Mouse (Mus musculus) ES-Bruce4 (cell line): ENCODE data around the gene Sntb2.

Experiments used
- CTCF ChIP-seq: IDR thresholded peaks from one replicate; pipeline ENCODE4 v1.8.1; 2011; ENCODE audit warnings: low read depth, low read length
- EP300 ChIP-seq: IDR thresholded peaks from 2 replicates; pipeline ENCODE4 v1.6.1; 2011; ENCODE audit warnings: low read depth, low read length; ENCODE audit not compliant: insufficient read depth
- POLR2A ChIP-seq: IDR thresholded peaks from one replicate; pipeline ENCODE4 v1.8.1; 2011; ENCODE audit warnings: low read length; ENCODE audit not compliant: insufficient read depth

DNA sequence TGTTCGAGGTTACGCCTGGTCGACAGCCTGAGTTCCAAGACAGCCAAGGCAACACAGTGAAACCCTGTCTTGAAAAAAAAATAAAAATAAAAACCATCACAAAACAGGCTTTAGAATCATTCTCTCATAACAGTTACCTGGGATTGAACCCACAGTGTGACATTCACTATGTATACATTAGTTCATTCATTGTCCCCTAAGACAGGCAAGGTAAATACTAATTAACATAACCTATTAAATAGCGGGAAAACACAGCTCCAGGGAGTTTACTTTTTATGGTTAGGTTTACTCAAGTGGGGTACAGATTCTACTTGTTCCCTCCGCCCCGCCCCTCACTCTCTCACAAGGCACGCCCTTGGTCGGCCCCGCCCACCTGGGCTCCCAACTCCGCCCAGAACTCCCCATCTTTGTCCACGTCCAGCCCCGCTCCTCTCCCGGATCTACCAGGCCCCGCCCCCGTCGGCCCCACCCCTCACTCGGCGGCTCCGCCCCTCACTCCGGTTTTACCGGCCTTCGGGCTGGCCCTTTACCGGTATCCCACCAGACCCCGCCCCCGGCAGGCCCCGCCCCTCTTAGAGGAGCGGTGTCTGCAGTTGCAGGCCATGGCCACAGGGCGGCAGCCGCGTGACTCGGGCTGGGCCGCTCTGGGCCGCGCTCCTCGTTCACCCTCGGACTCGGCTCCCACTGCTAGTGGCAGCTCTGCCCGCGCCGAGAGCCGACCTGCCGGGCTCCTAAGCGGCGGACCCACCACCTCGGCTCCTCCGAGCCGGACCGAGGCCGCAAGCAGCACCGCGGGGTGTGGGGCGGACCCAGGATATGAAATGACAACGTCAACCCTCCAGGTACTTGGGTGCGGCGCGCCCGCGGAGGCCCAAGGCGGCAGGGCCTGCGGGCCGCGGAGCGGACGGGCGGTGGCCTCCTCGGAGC lies 95.4 kb downstream of the Sntb2 start, which contains the start of gene Vps4a:
- TF ChIP-seq POLR2A (peak; percentile 49), CTCF (peak; percentile 69), EP300 (no peak)
